Mouse (Mus musculus) adrenal gland, adult 2 months (tissue): ENCODE measurements around the gene Rdh9. TPM values are rescaled to one million over a fixed set of nuclear protein-coding genes. Genes with fewer than 3 reads are reported as not detected.
"Not testable (repeated sequence)": the region's sequence is repeated elsewhere in the genome, so short reads cannot be mapped to it uniquely, and the experiment has no call there.

Experiments
- DNase-seq: peaks from one replicate; pipeline ENCODE4 v3.0.0; 2021
- polyA plus RNA-seq: library from polyadenylated mRNA; depleted of rRNA; stranded (reverse); fragments of >200 nt; gene quantifications from 2 replicates; pipeline ENCODE4 v1.2.3, GENCODE M21; 2012
- total RNA-seq, 2 experiments: library from RNA; stranded (reverse); gene quantifications; 2 replicates each; pipeline ENCODE4 v1.2.3; 2021

The Rdh9 gene
- total and polyA plus RNA-seq, 3 experiments, result 0.22 to 0.46 TPM; not detected in 1

- peak; percentile 23 for DNase-seq
Measured at GRCm38 (mm10) chr10:127755770-127756468, 20.3 kb upstream of the Rdh9 start.

DNA sequence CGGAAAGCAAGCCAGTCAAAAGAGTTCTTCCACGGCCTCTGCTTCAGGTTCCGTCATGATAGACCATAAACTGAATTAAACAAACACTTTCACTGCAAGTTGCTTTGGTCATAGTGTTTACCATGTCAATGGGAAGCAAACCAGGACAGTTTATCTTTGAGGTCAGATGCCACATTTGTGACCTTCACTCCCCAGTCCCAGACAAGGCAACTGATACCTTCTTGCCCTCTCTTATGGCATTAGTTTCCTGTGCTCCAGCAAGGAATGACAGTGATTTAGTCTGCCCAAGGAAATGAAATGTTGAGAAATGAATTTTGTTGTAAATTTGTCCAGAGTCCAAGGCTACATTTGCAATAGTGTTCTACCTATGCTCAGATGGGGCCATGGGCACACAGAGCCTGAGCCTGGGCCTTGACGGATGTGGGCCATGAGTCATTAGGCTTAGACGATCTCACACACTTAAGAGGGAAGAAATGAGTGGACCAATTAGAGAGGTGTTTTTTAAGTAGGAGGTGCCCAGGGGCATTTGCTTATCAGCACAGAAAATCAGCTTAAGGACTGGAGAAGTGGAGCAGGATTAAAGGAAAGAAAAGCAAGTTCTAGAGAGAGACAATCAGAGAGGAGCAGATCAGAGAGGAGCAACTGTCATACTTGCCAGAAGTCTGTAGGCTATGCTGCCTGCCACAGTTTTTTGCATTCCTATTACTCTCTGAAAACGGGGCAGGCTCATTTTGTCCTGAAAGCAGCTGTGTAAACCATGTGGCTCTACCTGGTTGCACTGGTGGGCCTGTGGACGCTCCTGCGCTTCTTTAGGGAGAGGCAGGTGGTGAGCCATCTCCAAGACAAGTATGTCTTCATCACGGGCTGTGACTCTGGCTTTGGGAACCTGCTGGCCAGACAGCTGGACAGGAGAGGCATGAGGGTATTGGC, 16.7 kb upstream of the Rdh9 start, which contains the start of the genes Rdh1 and Rdh16f1:
Gene Rdh1, plus strand, starts transcription at position 541 of the 930 bp plus-strand sequence.
Gene Rdh16f1, plus strand, starts transcription at position 607 of the 930 bp plus-strand sequence.
- peak; percentile 55 for DNase-seq

GRCm38 (mm10) chr10:127762926-127763325, 13.3 kb upstream of the Rdh9 start:
- DNase-seq, result not testable (repeated sequence)

- peak; percentile 7 for DNase-seq
Measured at GRCm38 (mm10) chr10:127763914-127764680, 12.1 kb upstream of the Rdh9 start.

DNA sequence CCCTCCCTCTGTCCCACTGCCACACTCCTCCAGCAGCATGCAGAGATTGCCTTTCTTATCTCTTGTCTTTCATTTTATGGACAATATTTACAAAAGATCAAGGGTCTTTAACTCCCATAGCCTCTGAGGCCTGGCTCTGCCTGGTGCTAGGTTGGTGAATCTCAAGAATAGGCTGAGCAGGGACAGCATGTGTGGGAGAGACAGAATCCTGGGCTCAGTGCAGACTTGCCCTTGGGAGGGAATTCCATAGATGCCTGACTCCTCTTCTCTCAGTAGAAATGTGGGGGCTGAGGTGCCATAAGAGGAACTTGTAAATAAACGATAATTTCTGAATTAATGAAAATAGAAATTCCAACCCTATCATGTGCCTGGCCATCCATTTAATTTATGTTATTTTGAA, 9.6 kb upstream of the Rdh9 start:
- no peak for DNase-seq

DNA sequence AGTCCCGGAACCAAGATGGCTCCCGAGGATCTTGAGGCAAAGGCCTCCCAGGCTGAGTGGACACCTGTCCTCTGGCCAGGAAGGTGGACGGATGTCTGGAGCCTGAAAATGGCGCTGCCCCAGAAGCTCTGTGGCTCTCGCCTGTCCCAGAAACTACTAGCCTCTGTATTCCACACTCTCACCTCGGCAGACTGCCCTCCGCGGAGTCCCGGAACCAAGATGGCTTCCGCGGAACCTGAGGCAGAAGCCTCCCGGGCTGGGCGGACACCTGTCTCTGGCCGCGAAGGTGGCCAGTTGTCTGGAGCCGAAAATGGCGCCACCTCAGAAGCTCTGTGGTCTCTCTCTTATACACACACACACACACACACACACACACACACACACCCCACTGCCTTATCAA, 6.1 kb downstream of the Rdh9 start:
- not testable (repeated sequence) for DNase-seq

GRCm38 (mm10) chr10:127785411-127785810, 9.2 kb downstream of the Rdh9 start:
- DNase-seq, result not testable (repeated sequence)

- no peak for DNase-seq
Measured at GRCm38 (mm10) chr10:127799295-127799694, 23.1 kb downstream of the Rdh9 start.

- no peak for DNase-seq
Measured at GRCm38 (mm10) chr10:127800891-127801290, 24.7 kb downstream of the Rdh9 start, which contains the start of gene Rdh16. Gene Rdh16 (plus strand): TSS chr10:127801152.

DNA sequence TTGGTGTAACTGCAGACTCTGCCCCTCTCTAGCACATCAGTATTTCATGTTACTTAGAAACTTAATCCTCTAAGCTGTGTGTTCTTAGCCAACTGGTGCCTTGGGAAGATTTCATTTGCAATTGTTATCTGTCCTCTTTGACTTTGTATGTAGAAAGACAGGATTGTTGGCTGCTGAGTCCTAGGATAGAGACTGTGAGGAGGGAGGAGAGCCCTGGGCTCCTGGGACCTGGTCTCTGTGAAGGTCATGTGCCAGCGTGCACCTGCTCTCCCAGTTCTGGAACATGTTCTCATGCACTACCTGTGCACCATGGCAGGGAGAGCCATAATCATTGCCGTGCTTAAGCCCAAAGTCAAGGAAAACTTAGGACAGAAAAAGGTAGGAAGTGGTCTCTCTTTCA, 25.4 kb downstream of the Rdh9 start:
- no peak for DNase-seq

GRCm38 (mm10) chr10:127802236-127802635, 26.1 kb downstream of the Rdh9 start:
- DNase-seq, result no peak

GRCm38 (mm10) chr10:127804416-127804815, 28.2 kb downstream of the Rdh9 start:
- no peak for DNase-seq

DNA sequence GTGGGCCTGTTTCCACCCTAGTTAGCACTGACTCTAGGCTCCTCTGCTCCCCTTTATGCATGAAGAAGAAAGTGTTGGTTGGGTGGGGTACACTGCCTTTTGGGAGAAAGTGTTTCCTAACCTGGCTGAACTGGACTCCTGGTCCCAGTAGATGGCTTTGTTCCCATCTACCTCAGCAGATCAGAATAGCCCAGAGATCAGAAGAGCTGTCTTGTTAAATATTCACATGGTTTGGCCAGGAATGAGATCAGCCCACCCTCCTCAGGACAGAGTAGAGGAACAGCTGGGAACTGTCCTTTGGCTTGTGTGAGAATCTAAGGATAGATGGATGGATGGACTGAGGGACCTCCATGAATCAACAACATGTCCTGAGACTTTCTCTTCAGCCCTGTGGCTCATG, 39.7 kb downstream of the Rdh9 start:
- no peak for DNase-seq

DNA sequence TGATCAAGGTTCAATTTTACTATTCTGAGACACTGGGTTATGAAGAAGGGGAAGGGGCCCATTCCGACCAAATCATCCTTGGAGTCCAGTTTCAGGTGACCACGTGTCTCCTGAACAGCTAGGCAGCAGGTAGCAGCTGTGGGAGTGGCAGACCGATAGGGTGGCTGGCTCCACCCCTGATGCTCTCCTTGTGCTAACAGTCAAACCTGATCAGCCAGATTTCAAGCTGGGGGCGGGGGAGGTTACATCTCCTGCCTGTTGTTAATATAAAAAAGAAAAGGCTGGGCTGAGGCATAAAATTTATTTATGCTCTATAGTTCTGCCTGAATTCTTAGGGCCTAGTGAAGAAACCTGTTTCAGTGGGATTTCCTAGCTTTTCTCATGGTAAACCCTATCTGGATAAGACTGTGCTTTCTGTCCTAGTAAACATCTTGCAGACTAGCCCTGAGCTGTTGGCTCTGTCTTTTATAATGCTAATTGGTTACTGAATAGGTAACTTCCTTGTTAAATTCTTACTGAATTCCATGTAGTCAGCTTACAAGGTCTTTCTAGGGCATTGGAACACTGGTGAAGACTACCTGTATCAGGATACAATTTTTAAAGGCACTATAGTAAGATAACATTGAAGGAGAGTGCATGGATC, 41.2 kb downstream of the Rdh9 start:
- not testable (repeated sequence) for DNase-seq

DNA sequence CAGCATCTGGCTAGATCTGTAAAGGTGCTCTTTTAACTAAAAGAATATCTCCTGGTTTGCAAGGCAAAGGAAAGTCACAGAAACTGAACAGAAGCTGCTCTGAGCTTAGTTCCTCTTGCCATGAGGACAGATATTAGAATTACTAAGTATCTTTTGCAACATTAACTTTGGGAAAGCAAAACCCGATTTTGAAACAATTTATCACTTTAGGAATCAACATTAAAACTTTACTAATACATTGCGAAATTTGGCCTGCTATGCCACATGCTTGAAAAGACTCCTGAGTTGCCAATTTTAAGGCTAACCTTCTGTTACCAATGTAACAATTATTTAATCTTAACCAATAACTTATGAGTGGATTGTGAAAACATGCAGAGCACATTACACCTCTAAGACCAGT, 45.6 kb downstream of the Rdh9 start:
- DNase-seq, result not testable (repeated sequence)

DNA sequence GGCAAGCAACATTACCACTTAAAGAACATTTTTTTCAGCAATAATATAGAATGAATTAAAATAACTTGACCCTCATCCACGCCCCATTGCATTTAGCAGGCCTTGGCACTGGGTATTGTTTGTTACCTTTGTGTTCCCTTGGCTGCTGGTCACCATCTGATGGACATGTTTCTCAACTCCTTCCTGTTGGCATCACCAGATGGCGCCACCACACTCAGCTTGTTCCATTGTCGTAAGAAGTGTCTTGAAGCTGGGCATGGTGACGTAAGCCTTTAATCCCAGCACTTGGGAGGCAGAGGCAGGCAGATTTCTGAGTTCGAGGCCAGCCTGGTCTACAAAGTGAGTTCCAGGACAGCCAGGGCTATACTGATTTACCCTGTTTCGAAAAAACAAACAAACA, 49.2 kb downstream of the Rdh9 start:
- peak; percentile 15 for DNase-seq

DNA sequence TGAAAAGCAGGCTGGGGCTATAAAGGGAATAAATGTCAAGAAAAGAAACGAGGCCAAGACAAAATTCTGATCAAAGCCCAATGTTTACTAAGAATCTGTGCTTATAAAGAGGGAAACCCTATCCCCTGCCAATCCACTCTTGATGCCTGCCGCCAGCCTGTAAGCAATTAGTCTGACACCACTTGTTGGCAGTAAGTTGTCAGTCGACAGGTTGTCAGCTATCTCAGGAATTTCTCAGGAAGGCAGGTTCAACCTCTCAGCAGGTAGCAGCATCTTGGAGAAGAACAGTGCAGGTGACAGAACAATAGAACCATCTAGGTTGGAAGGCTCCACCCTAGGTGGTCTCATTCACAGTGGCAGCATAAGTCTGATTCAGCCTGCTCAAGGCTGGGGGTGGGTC, 52.9 kb downstream of the Rdh9 start:
- DNase-seq, result no peak

DNA sequence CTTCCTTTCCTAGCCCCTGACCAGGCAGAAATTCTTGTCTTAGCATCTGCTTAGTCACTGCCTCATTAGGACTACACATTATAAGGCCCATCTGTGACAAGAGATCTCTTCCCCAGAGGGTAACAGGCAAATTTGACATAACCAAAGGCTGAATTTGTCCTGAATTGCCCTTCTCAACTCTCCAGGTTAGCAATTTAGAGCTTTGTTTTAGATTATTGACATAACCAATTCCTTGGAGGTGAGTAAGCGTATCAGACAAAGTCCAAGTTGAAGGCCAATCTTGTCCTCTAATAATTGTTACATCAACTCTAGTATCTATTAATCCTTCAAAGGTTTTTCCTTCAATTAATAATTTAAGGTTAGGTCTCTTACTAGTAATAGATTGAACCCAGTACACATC, 58.0 kb downstream of the Rdh9 start:
- DNase-seq, result not testable (repeated sequence)

DNA sequence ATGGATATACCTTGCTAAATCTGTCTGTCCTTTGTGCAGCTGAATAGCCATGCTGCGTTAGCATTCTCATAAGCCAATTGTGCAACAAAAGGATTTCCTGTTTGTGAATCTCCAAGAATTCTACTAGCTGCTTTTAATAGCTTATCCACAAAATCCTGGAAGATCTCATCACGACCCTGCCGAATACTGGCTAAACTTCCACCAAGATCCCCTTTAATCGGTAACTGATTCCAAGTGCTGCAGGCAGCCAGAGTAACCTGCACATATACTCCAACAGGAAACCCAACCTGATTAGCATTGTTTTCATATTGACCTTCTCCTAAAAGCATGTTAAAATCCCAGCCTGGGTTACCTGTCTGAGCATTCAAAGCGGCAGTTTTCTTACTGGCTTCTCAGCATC, 59.1 kb downstream of the Rdh9 start:
- DNase-seq, result no peak

- peak; percentile 52 for DNase-seq
Measured at GRCm38 (mm10) chr10:127837793-127838192, 61.6 kb downstream of the Rdh9 start.

- DNase-seq, result no peak
Measured at GRCm38 (mm10) chr10:127838539-127838938, 62.4 kb downstream of the Rdh9 start.

DNA sequence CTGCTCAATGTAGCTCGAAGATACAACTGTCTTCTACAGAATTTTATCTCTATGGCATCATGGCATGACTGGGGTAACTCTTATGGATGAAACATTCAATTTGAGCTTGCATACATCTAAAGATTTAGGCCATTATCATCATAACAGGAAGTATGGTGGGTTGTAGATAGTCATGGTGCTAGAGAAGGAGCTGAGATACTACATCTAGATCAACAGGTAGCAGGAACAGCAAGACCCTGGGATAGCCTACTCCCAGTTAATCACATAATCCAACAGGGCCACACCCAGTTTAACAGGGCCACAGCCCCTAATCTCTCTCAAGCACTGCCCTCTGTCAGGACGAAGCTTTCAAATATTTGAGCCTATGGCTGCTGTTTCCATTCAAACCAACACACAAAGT, 64.6 kb downstream of the Rdh9 start:
- DNase-seq, result no peak
